Mouse (Mus musculus): ENCODE results near the gene Fam19a3. TPM values are rescaled to one million over a fixed set of nuclear protein-coding genes. Genes with fewer than 3 reads are reported as not detected.
"Not testable (repeated sequence)": the region's sequence is repeated elsewhere in the genome, so short reads cannot be mapped to it uniquely, and the experiment has no call there.

Gene Fam19a3
- polyA plus RNA-seq, 1 experiment from 2014 or later = not detected

- DNase-seq (ENCODE audit: low spot score, missing footprints) (peak; percentile 83), ATAC-seq (ENCODE audit: low FRiP score) (peak; percentile 54; the same call in 1 of the 2 replicates)
- Histone ChIP-seq H3K4me3 (ENCODE audit: low read depth, low read length) (peak overlapping the region; percentile 26), H3K9ac (ENCODE audit: low read length) (peak overlapping the region; percentile 46), H3K9me3 (ENCODE audit: control insufficient read depth, low read length) (no peaks in the 10 kb centered on the region), H3K4me1 (ENCODE audit: control insufficient read depth, insufficient read depth, low read length) (no peaks in the 10 kb centered on the region), H3K27ac (ENCODE audit: low read depth, low read length) (no peak overlapping the region), H3K27me3 (ENCODE audit: control insufficient read depth, insufficient read depth, low read length) (no peaks in the 10 kb centered on the region; the same call in 1 of the 2 replicates), H3K4me2 (peak overlapping the region; percentile 49), H3K36me3 (ENCODE audit: control insufficient read depth, insufficient read depth, low read length) (no peaks in the 10 kb centered on the region)
- 10% methylated on average over 5 of the region's 5 CpGs for WGBS
Observed at GRCm38 (mm10) chr3:104758869-104759268, 22.8 kb downstream of the Fam19a3 start.

GRCm38 (mm10) chr3:104758406-104758805 is 23.2 kb downstream of the Fam19a3 start:
- no peaks in the 10 kb centered on the region for H3K9me3 ChIP-seq (ENCODE audit: control insufficient read depth, low read length)
- DNase-seq (ENCODE audit: low spot score, missing footprints) (peak; percentile 99), ATAC-seq (ENCODE audit: low FRiP score) (peak; percentile 92)
- peak overlapping the region; percentile 26 for H3K4me3 ChIP-seq (ENCODE audit: low read depth, low read length)
- no peak overlapping the region for H3K27ac ChIP-seq (ENCODE audit: low read depth, low read length)
- peak overlapping the region; percentile 49 for H3K4me2 ChIP-seq
- no peaks in the 10 kb centered on the region; the same call in 1 of the 2 replicates for H3K27me3 ChIP-seq (ENCODE audit: control insufficient read depth, insufficient read depth, low read length)
- WGBS = 2% methylated on average over 27 of the region's 27 CpGs
- H3K9ac ChIP-seq (ENCODE audit: low read length) = peak overlapping the region; percentile 46
- no peaks in the 10 kb centered on the region for H3K4me1 ChIP-seq (ENCODE audit: control insufficient read depth, insufficient read depth, low read length)
- no peaks in the 10 kb centered on the region for H3K36me3 ChIP-seq (ENCODE audit: control insufficient read depth, insufficient read depth, low read length)

- not testable (repeated sequence) for H3K36me3 ChIP-seq (ENCODE audit: control insufficient read depth, insufficient read depth, low read length); H3K4me1 ChIP-seq (ENCODE audit: control insufficient read depth, insufficient read depth, low read length); ATAC-seq (ENCODE audit: low FRiP score); H3K4me2 ChIP-seq; H3K9me3 ChIP-seq (ENCODE audit: control insufficient read depth, low read length); H3K27ac ChIP-seq (ENCODE audit: low read depth, low read length); H3K4me3 ChIP-seq (ENCODE audit: low read depth, low read length); H3K27me3 ChIP-seq (ENCODE audit: control insufficient read depth, insufficient read depth, low read length); H3K9ac ChIP-seq (ENCODE audit: low read length)
- 14% methylated on average over 19 of the region's 25 CpGs for WGBS
- peak; percentile 77 for DNase-seq (ENCODE audit: low spot score, missing footprints)
Observed at GRCm38 (mm10) chr3:104752845-104753244, 28.8 kb downstream of the Fam19a3 start.

GRCm38 (mm10) chr3:104743864-104744263 is 37.8 kb downstream of the Fam19a3 start:
- H3K4me2 ChIP-seq = no peak overlapping the region
- 78% methylated on average over 1 of the region's 1 CpGs for WGBS
- H3K4me1 ChIP-seq (ENCODE audit: control insufficient read depth, insufficient read depth, low read length) = no peaks in the 10 kb centered on the region
- ATAC-seq (ENCODE audit: low FRiP score) = no peak
- H3K27me3 ChIP-seq (ENCODE audit: control insufficient read depth, insufficient read depth, low read length) = no peaks in the 10 kb centered on the region
- no peak overlapping the region for H3K4me3 ChIP-seq (ENCODE audit: low read depth, low read length)
- no peak overlapping the region for H3K9ac ChIP-seq (ENCODE audit: low read length)
- H3K9me3 ChIP-seq (ENCODE audit: control insufficient read depth, low read length) = no peaks in the 10 kb centered on the region
- no peak for DNase-seq (ENCODE audit: low spot score, missing footprints)
- H3K36me3 ChIP-seq (ENCODE audit: control insufficient read depth, insufficient read depth, low read length) = no peaks in the 10 kb centered on the region
- H3K27ac ChIP-seq (ENCODE audit: low read depth, low read length) = no peak overlapping the region

GRCm38 (mm10) chr3:104743161-104743560 is 38.5 kb downstream of the Fam19a3 start:
- Histone ChIP-seq H3K27me3 (ENCODE audit: control insufficient read depth, insufficient read depth, low read length) (no peaks in the 10 kb centered on the region), H3K27ac (ENCODE audit: low read depth, low read length) (no peak overlapping the region), H3K9me3 (ENCODE audit: control insufficient read depth, low read length) (no peaks in the 10 kb centered on the region), H3K36me3 (ENCODE audit: control insufficient read depth, insufficient read depth, low read length) (no peaks in the 10 kb centered on the region), H3K4me2 (no peak overlapping the region), H3K4me1 (ENCODE audit: control insufficient read depth, insufficient read depth, low read length) (no peaks in the 10 kb centered on the region), H3K9ac (ENCODE audit: low read length) (no peak overlapping the region), H3K4me3 (ENCODE audit: low read depth, low read length) (no peak overlapping the region)
- WGBS = 71% methylated on average over 1 of the region's 1 CpGs
- DNase-seq (ENCODE audit: low spot score, missing footprints) = peak; percentile 49
- ATAC-seq (ENCODE audit: low FRiP score) = no peak

- Histone ChIP-seq H3K4me3 (ENCODE audit: low read depth, low read length) (no peak overlapping the region), H3K4me1 (ENCODE audit: control insufficient read depth, insufficient read depth, low read length) (no peaks in the 10 kb centered on the region), H3K9ac (ENCODE audit: low read length) (no peak overlapping the region), H3K27ac (ENCODE audit: low read depth, low read length) (no peak overlapping the region), H3K27me3 (ENCODE audit: control insufficient read depth, insufficient read depth, low read length) (no peaks in the 10 kb centered on the region), H3K4me2 (no peak overlapping the region), H3K36me3 (ENCODE audit: control insufficient read depth, insufficient read depth, low read length) (no peaks in the 10 kb centered on the region), H3K9me3 (ENCODE audit: control insufficient read depth, low read length) (no peaks in the 10 kb centered on the region)
- DNase-seq (ENCODE audit: low spot score, missing footprints) (no peak), ATAC-seq (ENCODE audit: low FRiP score) (no peak)
- WGBS = 87% methylated on average over 3 of the region's 3 CpGs
Observed at GRCm38 (mm10) chr3:104741954-104742353, 39.7 kb downstream of the Fam19a3 start.

- Histone ChIP-seq H3K4me1 (ENCODE audit: control insufficient read depth, insufficient read depth, low read length) (no peaks in the 10 kb centered on the region), H3K36me3 (ENCODE audit: control insufficient read depth, insufficient read depth, low read length) (no peaks in the 10 kb centered on the region), H3K27ac (ENCODE audit: low read depth, low read length) (no peak overlapping the region), H3K9ac (ENCODE audit: low read length) (no peak overlapping the region), H3K4me3 (ENCODE audit: low read depth, low read length) (no peak overlapping the region), H3K9me3 (ENCODE audit: control insufficient read depth, low read length) (no peaks in the 10 kb centered on the region), H3K4me2 (no peak overlapping the region), H3K27me3 (ENCODE audit: control insufficient read depth, insufficient read depth, low read length) (no peaks in the 10 kb centered on the region)
- 65% methylated on average over 7 of the region's 7 CpGs for WGBS
- ATAC-seq (ENCODE audit: low FRiP score) (no peak), DNase-seq (ENCODE audit: low spot score, missing footprints) (no peak)
Observed at GRCm38 (mm10) chr3:104734654-104735053, 47.0 kb downstream of the Fam19a3 start.

- no peaks in the 10 kb centered on the region for H3K4me1 ChIP-seq (ENCODE audit: control insufficient read depth, insufficient read depth, low read length)
- ATAC-seq (ENCODE audit: low FRiP score) = no peak
- H3K4me2 ChIP-seq = no peak overlapping the region
- H3K36me3 ChIP-seq (ENCODE audit: control insufficient read depth, insufficient read depth, low read length) = no peaks in the 10 kb centered on the region
- H3K9ac ChIP-seq (ENCODE audit: low read length) = no peak overlapping the region
- 51% methylated on average over 3 of the region's 3 CpGs for WGBS
- H3K4me3 ChIP-seq (ENCODE audit: low read depth, low read length) = no peak overlapping the region
- H3K27me3 ChIP-seq (ENCODE audit: control insufficient read depth, insufficient read depth, low read length) = no peaks in the 10 kb centered on the region
- no peak overlapping the region for H3K27ac ChIP-seq (ENCODE audit: low read depth, low read length)
- no peak for DNase-seq (ENCODE audit: low spot score, missing footprints)
- no peaks in the 10 kb centered on the region for H3K9me3 ChIP-seq (ENCODE audit: control insufficient read depth, low read length)
Observed at GRCm38 (mm10) chr3:104732907-104733306, 48.7 kb downstream of the Fam19a3 start.

GRCm38 (mm10) chr3:104729270-104729839 is 52.3 kb downstream of the Fam19a3 start:
- no peaks in the 10 kb centered on the region for H3K9me3 ChIP-seq (ENCODE audit: control insufficient read depth, low read length)
- no peak overlapping the region for H3K4me2 ChIP-seq
- H3K27ac ChIP-seq (ENCODE audit: low read depth, low read length) = no peak overlapping the region
- DNase-seq (ENCODE audit: low spot score, missing footprints) (no peak), ATAC-seq (ENCODE audit: low FRiP score) (no peak)
- no peaks in the 10 kb centered on the region for H3K4me1 ChIP-seq (ENCODE audit: control insufficient read depth, insufficient read depth, low read length)
- WGBS = 86% methylated on average over 6 of the region's 6 CpGs
- no peaks in the 10 kb centered on the region for H3K36me3 ChIP-seq (ENCODE audit: control insufficient read depth, insufficient read depth, low read length)
- H3K9ac ChIP-seq (ENCODE audit: low read length) = no peak overlapping the region
- H3K4me3 ChIP-seq (ENCODE audit: low read depth, low read length) = no peak overlapping the region
- no peaks in the 10 kb centered on the region for H3K27me3 ChIP-seq (ENCODE audit: control insufficient read depth, insufficient read depth, low read length)

Measured in midbrain, embryonic 11.5 days (tissue).